Mouse (Mus musculus): ENCODE results near the gene Pakap. TPM values are rescaled to one million over a fixed set of nuclear protein-coding genes. Genes with fewer than 3 reads are reported as not detected.

Pakap gene
- polyA plus RNA-seq, 1 experiment from 2014 or later: 22.9 TPM

- no peak for ATAC-seq (replicated peaks; ENCODE audit: insufficient number of reproducible peaks, low FRiP score, low TSS enrichment, low read depth)
- Histone ChIP-seq H3K9me3 (replicated peaks; ENCODE audit: control insufficient read depth, low read length) (no peaks in the 10 kb centered on the region), H3K36me3 (replicated peaks; ENCODE audit: control insufficient read depth, insufficient read depth, low read depth, low read length) (no peaks in the 10 kb centered on the region), H3K27me3 (ENCODE audit: control insufficient read depth, insufficient read depth, low read length) (no peaks in the 10 kb centered on the region), H3K4me2 (ENCODE audit: low read depth, low read length) (no peak overlapping the region), H3K4me1 (ENCODE audit: control insufficient read depth, insufficient read depth, low read length) (no peaks in the 10 kb centered on the region), H3K4me3 (ENCODE audit: low read depth, low read length) (no peak overlapping the region), H3K9ac (replicated peaks; ENCODE audit: low read length) (no peak overlapping the region), H3K27ac (replicated peaks; ENCODE audit: low read depth, low read length) (no peak overlapping the region)
- no peak for DNase-seq (ENCODE audit: low spot score)
- WGBS: 94% methylated on average over 6 of the region's 6 CpGs
Observed at GRCm38 (mm10) chr4:57730047-57730446, 162.1 kb downstream of the Pakap start.

DNA sequence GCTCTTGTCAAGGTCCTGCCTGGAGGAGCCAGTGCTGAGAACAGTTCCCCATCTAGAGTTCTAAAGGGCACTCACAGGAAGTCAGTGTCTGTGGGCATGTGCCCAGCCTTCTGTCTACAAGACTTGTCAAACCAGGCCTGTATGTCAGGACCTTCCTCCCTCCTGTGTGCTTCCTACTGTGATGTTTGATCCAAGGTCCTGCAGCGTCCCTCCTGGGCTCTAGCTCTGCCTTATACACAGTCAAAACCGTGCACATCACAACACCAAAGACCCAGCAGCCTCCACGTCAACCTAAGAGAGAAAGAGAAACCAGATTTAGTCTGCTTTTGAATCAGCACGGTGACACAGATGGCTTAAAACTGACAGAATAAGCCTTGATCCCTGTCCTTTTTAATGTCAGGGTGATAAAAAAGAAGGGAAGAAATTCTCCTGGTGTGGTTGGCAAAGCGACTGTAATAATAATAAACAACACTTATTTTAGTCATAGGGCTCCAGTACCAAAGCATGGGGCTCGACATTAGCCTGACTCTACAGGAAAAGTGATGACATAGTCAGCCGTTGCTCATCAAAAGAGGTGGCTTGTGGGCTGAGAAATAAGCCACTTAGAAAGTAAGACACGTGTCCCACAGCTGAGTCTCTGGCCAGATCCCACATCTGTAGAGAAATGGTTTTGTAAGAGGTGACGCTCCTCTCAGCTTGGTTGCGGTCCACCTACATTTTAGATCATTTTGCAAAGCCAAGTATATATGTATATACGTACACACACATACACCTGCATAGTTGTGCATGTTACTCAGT is 163.0 kb downstream of the Pakap start:
- Histone ChIP-seq H3K27ac (replicated peaks; ENCODE audit: low read depth, low read length) (no peak overlapping the region), H3K27me3 (ENCODE audit: control insufficient read depth, insufficient read depth, low read length) (no peaks in the 10 kb centered on the region), H3K4me1 (ENCODE audit: control insufficient read depth, insufficient read depth, low read length) (no peaks in the 10 kb centered on the region), H3K4me2 (ENCODE audit: low read depth, low read length) (no peak overlapping the region), H3K4me3 (ENCODE audit: low read depth, low read length) (no peak overlapping the region), H3K36me3 (replicated peaks; ENCODE audit: control insufficient read depth, insufficient read depth, low read depth, low read length) (no peaks in the 10 kb centered on the region), H3K9ac (replicated peaks; ENCODE audit: low read length) (no peak overlapping the region), H3K9me3 (replicated peaks; ENCODE audit: control insufficient read depth, low read length) (no peaks in the 10 kb centered on the region)
- DNase-seq (ENCODE audit: low spot score) (no peak), ATAC-seq (replicated peaks; ENCODE audit: insufficient number of reproducible peaks, low FRiP score, low TSS enrichment, low read depth) (no peak)
- WGBS: 85% methylated on average over 11 of the region's 11 CpGs

DNA sequence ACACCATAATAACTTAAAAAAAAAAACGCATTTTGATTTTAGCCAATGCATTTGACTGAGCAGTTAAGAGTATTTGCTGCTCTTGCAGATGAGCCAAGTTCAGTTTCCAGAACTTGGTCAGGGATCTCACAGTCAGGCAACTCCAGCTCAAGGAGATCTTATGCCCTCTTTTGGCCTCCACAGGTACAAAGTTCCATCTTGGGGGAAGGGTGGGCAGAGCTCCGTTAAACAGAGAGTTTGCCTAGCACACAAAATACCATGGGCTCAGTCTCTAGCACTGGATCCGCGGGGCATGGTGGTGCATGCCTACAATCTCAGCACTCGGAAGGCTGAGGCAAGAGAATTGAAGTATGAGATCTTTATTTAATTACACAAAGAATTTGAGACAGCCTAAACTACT is 164.4 kb downstream of the Pakap start:
- H3K4me1 ChIP-seq (ENCODE audit: control insufficient read depth, insufficient read depth, low read length): no peaks in the 10 kb centered on the region
- no peaks in the 10 kb centered on the region for H3K9me3 ChIP-seq (replicated peaks; ENCODE audit: control insufficient read depth, low read length)
- DNase-seq (ENCODE audit: low spot score) (no peak), ATAC-seq (replicated peaks; ENCODE audit: insufficient number of reproducible peaks, low FRiP score, low TSS enrichment, low read depth) (no peak)
- no peak overlapping the region for H3K4me2 ChIP-seq (ENCODE audit: low read depth, low read length)
- H3K27me3 ChIP-seq (ENCODE audit: control insufficient read depth, insufficient read depth, low read length): no peaks in the 10 kb centered on the region
- H3K9ac ChIP-seq (replicated peaks; ENCODE audit: low read length): no peak overlapping the region
- no peaks in the 10 kb centered on the region for H3K36me3 ChIP-seq (replicated peaks; ENCODE audit: control insufficient read depth, insufficient read depth, low read depth, low read length)
- H3K4me3 ChIP-seq (ENCODE audit: low read depth, low read length): no peak overlapping the region
- no peak overlapping the region for H3K27ac ChIP-seq (replicated peaks; ENCODE audit: low read depth, low read length)
- 83% methylated on average over 5 of the region's 5 CpGs for WGBS

GRCm38 (mm10) chr4:57733445-57733844 is 165.5 kb downstream of the Pakap start:
- Histone ChIP-seq H3K4me3 (ENCODE audit: low read depth, low read length) (no peak overlapping the region), H3K27ac (replicated peaks; ENCODE audit: low read depth, low read length) (no peak overlapping the region), H3K9ac (replicated peaks; ENCODE audit: low read length) (no peak overlapping the region), H3K9me3 (replicated peaks; ENCODE audit: control insufficient read depth, low read length) (no peaks in the 10 kb centered on the region), H3K27me3 (ENCODE audit: control insufficient read depth, insufficient read depth, low read length) (no peaks in the 10 kb centered on the region), H3K36me3 (replicated peaks; ENCODE audit: control insufficient read depth, insufficient read depth, low read depth, low read length) (no peaks in the 10 kb centered on the region), H3K4me1 (ENCODE audit: control insufficient read depth, insufficient read depth, low read length) (no peaks in the 10 kb centered on the region), H3K4me2 (ENCODE audit: low read depth, low read length) (no peak overlapping the region)
- no peak for DNase-seq (ENCODE audit: low spot score)
- ATAC-seq (replicated peaks; ENCODE audit: insufficient number of reproducible peaks, low FRiP score, low TSS enrichment, low read depth): no peak
- WGBS: 84% methylated on average over 3 of the region's 3 CpGs

DNA sequence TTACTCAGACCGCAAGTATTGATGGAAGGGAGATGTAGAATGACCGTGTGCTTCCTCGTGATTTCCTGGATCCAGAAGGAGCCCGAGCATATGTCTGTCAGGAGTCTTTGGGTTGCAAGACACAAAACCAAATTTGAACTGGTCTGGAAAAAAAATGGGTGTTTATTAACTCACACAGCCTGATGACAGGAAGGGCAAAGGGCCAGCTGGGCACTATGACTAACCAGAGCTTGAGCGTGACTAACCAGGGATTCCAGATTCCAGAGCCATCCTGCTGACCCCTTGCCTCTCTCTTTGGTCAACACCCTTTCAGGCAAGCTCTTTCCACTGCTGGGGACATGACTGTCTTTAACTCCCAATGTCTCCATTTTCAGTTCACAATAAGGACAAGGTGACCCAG is 167.4 kb downstream of the Pakap start:
- no peaks in the 10 kb centered on the region for H3K36me3 ChIP-seq (replicated peaks; ENCODE audit: control insufficient read depth, insufficient read depth, low read depth, low read length)
- H3K4me2 ChIP-seq (ENCODE audit: low read depth, low read length): no peak overlapping the region
- no peaks in the 10 kb centered on the region for H3K27me3 ChIP-seq (ENCODE audit: control insufficient read depth, insufficient read depth, low read length)
- peaks cover 4% of the 10 kb centered on the region; the same call in 1 of the 2 replicates for H3K4me1 ChIP-seq (ENCODE audit: control insufficient read depth, insufficient read depth, low read length)
- no peak overlapping the region for H3K27ac ChIP-seq (replicated peaks; ENCODE audit: low read depth, low read length)
- 82% methylated on average over 5 of the region's 5 CpGs for WGBS
- no peak overlapping the region for H3K4me3 ChIP-seq (ENCODE audit: low read depth, low read length)
- H3K9ac ChIP-seq (replicated peaks; ENCODE audit: low read length): no peak overlapping the region
- no peak for ATAC-seq (replicated peaks; ENCODE audit: insufficient number of reproducible peaks, low FRiP score, low TSS enrichment, low read depth)
- DNase-seq (ENCODE audit: low spot score): no peak
- H3K9me3 ChIP-seq (replicated peaks; ENCODE audit: control insufficient read depth, low read length): no peaks in the 10 kb centered on the region

DNA sequence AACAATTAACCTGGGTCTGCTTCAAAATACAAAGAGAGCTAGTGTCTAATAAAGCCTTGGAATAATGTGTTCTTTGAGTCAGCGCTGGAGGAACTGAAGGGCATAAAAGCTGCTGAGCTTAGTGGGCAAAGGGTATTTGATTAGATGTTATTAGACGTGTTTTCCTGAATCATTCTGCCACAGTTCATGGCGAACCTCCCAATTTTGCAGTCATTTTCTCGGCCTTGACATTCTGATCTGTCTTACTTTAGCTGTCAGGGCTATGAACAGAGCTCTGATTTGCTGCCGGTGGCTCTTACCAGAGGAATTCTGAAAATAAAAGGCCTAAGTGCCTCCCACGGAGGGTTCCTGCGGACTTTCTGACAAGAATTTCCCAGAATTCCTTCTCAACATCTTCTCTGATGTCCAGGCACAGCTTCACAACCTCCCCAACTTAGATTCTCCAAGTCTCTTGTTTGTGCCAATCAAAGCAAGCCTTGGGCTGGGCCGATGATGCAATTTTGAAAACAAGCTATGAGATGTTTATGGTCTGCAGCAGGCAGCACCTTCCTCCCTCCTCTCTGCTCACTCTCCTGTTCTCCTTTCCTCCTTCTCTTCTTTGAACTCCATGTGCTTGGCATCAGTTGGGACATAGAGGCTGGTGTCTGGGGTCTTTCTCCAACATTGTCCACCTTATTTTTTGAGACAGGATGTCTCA is 171.0 kb downstream of the Pakap start:
- no peaks in the 10 kb centered on the region for H3K27me3 ChIP-seq (ENCODE audit: control insufficient read depth, insufficient read depth, low read length)
- DNase-seq (ENCODE audit: low spot score): peak; percentile 54
- no peak for ATAC-seq (replicated peaks; ENCODE audit: insufficient number of reproducible peaks, low FRiP score, low TSS enrichment, low read depth)

DNA sequence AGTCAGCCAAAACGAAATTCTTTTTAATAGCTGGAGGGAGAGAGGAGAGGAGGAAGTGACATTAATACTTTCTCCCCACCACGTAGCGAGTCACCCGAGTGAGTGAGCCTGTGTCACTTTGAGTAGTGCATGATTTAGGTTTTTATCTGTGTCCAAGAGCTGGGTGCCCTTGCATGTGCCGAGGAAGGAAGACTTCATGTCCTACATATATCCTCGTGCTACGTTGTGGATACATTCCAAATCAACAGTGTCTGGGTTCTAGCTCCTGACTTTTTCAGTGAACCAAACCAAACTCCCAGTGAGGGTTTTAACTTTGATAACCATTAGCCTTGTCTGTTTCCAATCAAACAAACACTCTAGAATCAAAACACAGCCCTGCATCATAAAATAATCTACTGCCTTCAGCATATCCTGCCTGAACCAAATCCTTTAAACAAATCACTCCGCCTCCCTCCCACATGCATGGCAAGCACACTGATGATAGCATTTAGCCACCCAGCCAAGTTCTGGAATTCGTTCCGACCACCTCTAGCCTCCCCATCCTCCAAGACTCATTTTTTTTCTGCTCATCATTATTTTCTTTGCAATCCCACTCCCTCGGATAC is 175.4 kb downstream of the Pakap start:
- DNase-seq (ENCODE audit: low spot score): no peak
- Histone ChIP-seq H3K9me3 (replicated peaks; ENCODE audit: control insufficient read depth, low read length) (no peaks in the 10 kb centered on the region), H3K9ac (replicated peaks; ENCODE audit: low read length) (no peak overlapping the region), H3K27ac (replicated peaks; ENCODE audit: low read depth, low read length) (no peak overlapping the region), H3K4me3 (ENCODE audit: low read depth, low read length) (no peak overlapping the region), H3K4me2 (ENCODE audit: low read depth, low read length) (no peak overlapping the region), H3K4me1 (ENCODE audit: control insufficient read depth, insufficient read depth, low read length) (peaks cover 4% of the 10 kb centered on the region; the same call in 1 of the 2 replicates), H3K27me3 (ENCODE audit: control insufficient read depth, insufficient read depth, low read length) (no peaks in the 10 kb centered on the region), H3K36me3 (replicated peaks; ENCODE audit: control insufficient read depth, insufficient read depth, low read depth, low read length) (no peaks in the 10 kb centered on the region)
- no peak for ATAC-seq (replicated peaks; ENCODE audit: insufficient number of reproducible peaks, low FRiP score, low TSS enrichment, low read depth)
- 76% methylated on average over 11 of the region's 11 CpGs for WGBS

More for the DNA sequence above, 171.0 kb downstream of the Pakap start:
- WGBS: 31% methylated on average over 8 of the region's 8 CpGs
- H3K4me2 ChIP-seq (ENCODE audit: low read depth, low read length): no peak overlapping the region
- H3K27ac ChIP-seq (replicated peaks; ENCODE audit: low read depth, low read length): no peak overlapping the region
- H3K9me3 ChIP-seq (replicated peaks; ENCODE audit: control insufficient read depth, low read length): no peaks in the 10 kb centered on the region
- peaks cover 4% of the 10 kb centered on the region; the same call in 1 of the 2 replicates for H3K4me1 ChIP-seq (ENCODE audit: control insufficient read depth, insufficient read depth, low read length)
- no peak overlapping the region for H3K9ac ChIP-seq (replicated peaks; ENCODE audit: low read length)
- H3K36me3 ChIP-seq (replicated peaks; ENCODE audit: control insufficient read depth, insufficient read depth, low read depth, low read length): no peaks in the 10 kb centered on the region
- no peak overlapping the region for H3K4me3 ChIP-seq (ENCODE audit: low read depth, low read length)

DNA sequence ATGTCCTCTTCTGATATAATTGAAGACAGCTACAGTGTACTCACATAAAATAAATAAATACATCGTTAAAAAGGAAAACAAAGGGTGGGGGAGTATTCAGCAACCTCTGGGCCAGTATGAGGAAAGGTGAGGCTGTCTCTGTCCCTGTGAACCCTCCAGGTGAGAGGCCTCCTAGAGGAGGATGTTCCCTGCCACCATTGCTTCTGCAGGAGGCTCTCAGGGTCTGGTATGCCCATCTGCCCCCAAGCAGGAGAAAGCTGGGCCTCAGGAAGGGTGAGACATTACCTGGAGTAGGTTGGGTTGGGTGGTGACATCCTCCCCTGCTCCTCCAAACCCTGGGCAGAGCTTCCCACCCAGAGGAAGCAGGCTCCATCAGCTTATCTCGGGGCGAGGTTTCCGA is 182.7 kb downstream of the Pakap start:
- H3K9me3 ChIP-seq (replicated peaks; ENCODE audit: control insufficient read depth, low read length): no peaks in the 10 kb centered on the region
- H3K4me2 ChIP-seq (ENCODE audit: low read depth, low read length): no peak overlapping the region
- DNase-seq (ENCODE audit: low spot score) (no peak), ATAC-seq (replicated peaks; ENCODE audit: insufficient number of reproducible peaks, low FRiP score, low TSS enrichment, low read depth) (no peak)
- no peak overlapping the region for H3K9ac ChIP-seq (replicated peaks; ENCODE audit: low read length)
- no peaks in the 10 kb centered on the region for H3K36me3 ChIP-seq (replicated peaks; ENCODE audit: control insufficient read depth, insufficient read depth, low read depth, low read length)
- no peak overlapping the region for H3K4me3 ChIP-seq (ENCODE audit: low read depth, low read length)
- WGBS: 75% methylated on average over 4 of the region's 4 CpGs
- no peak overlapping the region for H3K27ac ChIP-seq (replicated peaks; ENCODE audit: low read depth, low read length)
- H3K27me3 ChIP-seq (ENCODE audit: control insufficient read depth, insufficient read depth, low read length): no peaks in the 10 kb centered on the region
- H3K4me1 ChIP-seq (ENCODE audit: control insufficient read depth, insufficient read depth, low read length): no peaks in the 10 kb centered on the region

Measured in embryonic facial prominence, embryonic 11.5 days (tissue).